Mouse (Mus musculus) liver, postnatal 0 days (tissue): ENCODE measurements around the gene Robo2. TPM values are rescaled to one million over a fixed set of nuclear protein-coding genes. Genes with fewer than 3 reads are reported as not detected.

Source experiments
- ATAC-seq: fragments of 200-750 bp; cut with Nextera tagmentation; 2 replicates; pipeline ENCODE4 v1.8.0; 2017; ENCODE audit warnings: mild to moderate bottlenecking, moderate library complexity
- DNase-seq: peaks from one replicate; pipeline ENCODE4 v3.0.0-alpha.2; 2016
- H3K27ac ChIP-seq: fragments of 300-500 bp; sonication (generic); 2 replicates; pipeline ENCODE4 v1.5.1; 2014; ENCODE audit warnings: antibody characterized with exemption, moderate library complexity, mild to moderate bottlenecking, low read depth
- H3K27me3 ChIP-seq: fragments of 300-500 bp; sonication (generic); 2 replicates; pipeline ENCODE4 v1.6.1; 2014; ENCODE audit warnings: low read length, control low read depth, mixed read lengths; ENCODE audit not compliant: insufficient read depth
- H3K36me3 ChIP-seq: fragments of 300-500 bp; sonication (generic); replicated peaks from 2 replicates; pipeline ENCODE4 v1.6.1; 2014; ENCODE audit warnings: mild to moderate bottlenecking, control low read depth, low read length, moderate library complexity, mixed read lengths; ENCODE audit not compliant: insufficient read depth
- H3K4me1 ChIP-seq: fragments of 300-500 bp; sonication (generic); 2 replicates; pipeline ENCODE4 v1.6.1; 2014; ENCODE audit warnings: antibody characterized with exemption, mild to moderate bottlenecking, control low read depth; ENCODE audit not compliant: insufficient read depth
- H3K4me2 ChIP-seq: fragments of 300-500 bp; sonication (generic); 2 replicates; pipeline ENCODE4 v1.6.1; 2014; ENCODE audit warnings: low read depth, mild to moderate bottlenecking, low read length, moderate library complexity, mixed read lengths
- H3K4me3 ChIP-seq: fragments of 300-500 bp; sonication (generic); 2 replicates; pipeline ENCODE4 v1.5.1; 2014; ENCODE audit warnings: low read depth, low read length
- H3K9ac ChIP-seq: fragments of 300-500 bp; sonication (generic); replicated peaks from 2 replicates; pipeline ENCODE4 v1.6.1; 2014; ENCODE audit warnings: mild to moderate bottlenecking, moderate library complexity
- H3K9me3 ChIP-seq: fragments of 300-500 bp; sonication (generic); 2 replicates; pipeline ENCODE4 v1.6.1; 2016; ENCODE audit warnings: mild to moderate bottlenecking, control low read depth, low read length, mixed read lengths
- CTCF ChIP-seq: sonication (generic); IDR thresholded peaks from 2 replicates; pipeline ENCODE4 v1.5.1; 2016; ENCODE audit warnings: antibody characterized with exemption, low read depth
- EP300 ChIP-seq: IDR thresholded peaks from 2 replicates; pipeline ENCODE4 v1.6.1; 2016; ENCODE audit warnings: antibody characterized with exemption, low read depth, mild to moderate bottlenecking
- WGBS: fragments of 180-500 bp; shearing (Covaris S2); extraction: QIAGEN DNeasy Blood & Tissue Kit; methylation state at CpG from one replicate; pipeline ENCODE4 v1.1.7; 2014; ENCODE audit not compliant: insufficient replicate concordance; 5-methylcytosine and 5-hydroxymethylcytosine counted together
- polyA plus RNA-seq: library from polyadenylated mRNA; unstranded; fragments of >200 nt; fragmentation: Nextera tagmentation; extraction: Ambion mirVana; gene quantifications from 2 replicates; pipeline ENCODE4 v1.2.1, GENCODE M21; 2015

Gene Robo2
- polyA plus RNA-seq, 1 experiment from 2014 or later, result 1.6 TPM

DNA sequence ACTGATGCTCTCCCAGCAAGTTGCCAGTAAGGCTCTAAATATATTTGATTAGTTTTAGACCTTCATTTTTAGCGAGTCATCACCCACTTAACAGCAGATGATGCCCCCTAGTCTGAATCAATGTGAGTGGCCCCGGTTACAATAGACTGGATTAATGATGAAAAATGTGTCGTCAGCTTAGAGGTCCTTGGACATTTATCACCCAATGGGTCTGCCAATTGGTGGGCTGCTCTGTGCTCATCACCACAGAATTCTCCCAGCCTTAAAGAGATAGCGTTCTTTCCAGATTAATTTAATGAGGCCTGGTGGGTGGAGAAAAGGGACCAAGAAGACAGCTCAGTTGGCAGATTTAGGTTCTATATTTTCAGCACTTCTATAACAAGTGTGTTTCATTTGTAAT, 138.6 kb downstream of the Robo2 start:
- no peaks in the 10 kb centered on the region for H3K36me3 ChIP-seq
- H3K9ac ChIP-seq, result no peak overlapping the region
- 71% methylated on average over 4 of the region's 4 CpGs for WGBS
- no peaks in the 10 kb centered on the region for H3K27me3 ChIP-seq
- no peak overlapping the region for H3K4me3 ChIP-seq
- no peak overlapping the region for H3K27ac ChIP-seq
- H3K4me1 ChIP-seq, result no peaks in the 10 kb centered on the region
- DNase-seq, result no peak
- no peak for TF ChIP-seq CTCF
- TF ChIP-seq EP300, result no peak
- no peak for ATAC-seq
- H3K9me3 ChIP-seq, result no peaks in the 10 kb centered on the region
- H3K4me2 ChIP-seq, result no peak overlapping the region

DNA sequence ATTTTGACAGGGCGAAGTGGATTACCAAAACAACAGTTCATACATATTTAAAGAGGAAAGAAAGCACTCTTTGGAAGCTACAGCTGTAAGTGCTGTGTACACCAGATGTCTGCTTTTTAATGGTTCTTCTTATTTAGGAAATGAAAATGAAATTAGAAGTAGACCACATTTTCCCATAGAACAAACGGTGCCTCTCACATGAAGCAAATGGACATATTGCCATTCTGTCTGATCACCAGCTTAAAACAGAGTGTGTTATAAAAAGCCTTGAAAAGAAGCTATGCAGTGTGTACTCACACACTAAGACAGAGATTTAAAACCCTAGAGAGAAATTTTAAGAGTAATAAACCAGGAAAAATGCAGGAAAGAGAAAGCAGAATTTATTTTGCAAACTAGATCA, 153.4 kb downstream of the Robo2 start:
- no peaks in the 10 kb centered on the region for H3K9me3 ChIP-seq
- no peak overlapping the region for H3K4me3 ChIP-seq
- H3K9ac ChIP-seq, result no peak overlapping the region
- H3K36me3 ChIP-seq, result no peaks in the 10 kb centered on the region
- H3K4me2 ChIP-seq, result no peak overlapping the region
- DNase-seq, result no peak
- H3K4me1 ChIP-seq, result no peaks in the 10 kb centered on the region
- H3K27me3 ChIP-seq, result no peaks in the 10 kb centered on the region
- ATAC-seq, result no peak
- WGBS, result 68% methylated on average over 2 of the region's 2 CpGs
- H3K27ac ChIP-seq, result no peak overlapping the region
- no peak for TF ChIP-seq EP300
- TF ChIP-seq CTCF, result no peak

DNA sequence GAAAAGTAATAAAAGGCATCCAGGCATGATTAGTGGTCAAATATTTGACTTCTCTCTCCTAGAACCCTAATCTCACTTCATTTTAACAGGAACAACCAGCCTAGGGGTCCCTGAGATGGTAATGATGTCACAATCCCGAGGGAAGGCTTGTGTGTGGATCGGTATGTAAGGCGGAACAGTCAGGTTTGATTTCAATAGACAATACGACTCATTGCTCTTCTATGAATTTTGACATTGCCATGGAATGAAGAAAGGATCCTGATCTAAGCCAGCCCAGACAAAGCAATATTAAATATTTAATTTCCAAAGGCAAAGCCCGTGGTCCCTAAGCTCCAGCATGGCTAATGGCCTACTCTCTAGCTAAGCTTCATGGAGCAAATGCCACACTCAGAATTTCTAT, 167.2 kb downstream of the Robo2 start:
- no peak for DNase-seq
- Histone ChIP-seq H3K4me3 (no peak overlapping the region), H3K27ac (no peak overlapping the region), H3K4me2 (no peak overlapping the region), H3K36me3 (no peaks in the 10 kb centered on the region), H3K4me1 (no peaks in the 10 kb centered on the region), H3K27me3 (no peaks in the 10 kb centered on the region), H3K9me3 (no peaks in the 10 kb centered on the region), H3K9ac (no peak overlapping the region)
- WGBS, result 83% methylated on average over 5 of the region's 5 CpGs
- TF ChIP-seq EP300 (no peak), CTCF (no peak)
- no peak for ATAC-seq

DNA sequence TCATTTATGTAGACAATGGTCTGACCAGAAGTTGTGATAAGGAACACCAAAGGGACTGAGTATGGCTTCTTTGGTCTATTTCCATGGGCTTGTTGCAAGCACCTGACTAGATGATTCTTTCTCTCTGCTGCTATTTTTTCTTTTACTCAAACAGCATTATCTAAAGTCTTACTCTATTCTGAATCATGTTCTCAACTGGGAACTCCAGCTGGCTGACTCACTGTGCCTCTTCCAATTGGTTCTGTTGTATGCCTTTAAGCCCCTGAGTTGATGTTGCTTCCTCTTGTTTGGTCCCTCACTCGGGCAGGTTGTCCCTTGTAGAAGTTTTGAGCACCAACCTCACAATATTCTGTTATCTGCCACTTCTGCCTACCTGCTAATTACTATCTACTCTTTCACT, 170.1 kb downstream of the Robo2 start:
- TF ChIP-seq EP300 (no peak), CTCF (no peak)
- 64% methylated on average over 1 of the region's 1 CpGs for WGBS
- Histone ChIP-seq H3K27me3 (no peaks in the 10 kb centered on the region), H3K4me3 (no peak overlapping the region), H3K27ac (no peak overlapping the region), H3K36me3 (no peaks in the 10 kb centered on the region), H3K9ac (no peak overlapping the region), H3K4me2 (no peak overlapping the region), H3K9me3 (no peaks in the 10 kb centered on the region), H3K4me1 (no peaks in the 10 kb centered on the region)
- DNase-seq (no peak), ATAC-seq (no peak)

DNA sequence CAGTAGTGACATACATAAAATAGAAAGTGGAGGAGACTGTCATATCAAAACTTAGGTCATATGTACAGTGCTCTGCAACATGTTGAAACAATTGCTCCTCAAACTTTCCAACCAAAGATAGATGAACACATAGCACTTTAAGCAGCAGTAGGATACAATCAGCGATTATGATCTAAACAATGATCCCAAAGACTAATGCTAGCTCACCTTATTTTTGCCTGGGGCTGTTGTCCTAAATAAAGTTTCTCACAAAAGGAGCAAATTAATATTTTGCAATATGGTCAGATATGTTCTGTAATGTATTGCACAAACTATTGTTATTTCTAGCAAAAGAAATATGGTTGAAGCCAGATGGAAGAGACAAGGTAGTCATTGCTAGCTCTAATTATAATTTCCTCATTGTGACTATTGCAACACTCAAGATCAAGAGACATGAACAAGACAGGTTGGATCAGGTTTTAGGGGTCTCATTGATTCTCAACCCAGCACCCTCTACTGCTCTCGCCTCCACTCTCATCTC, 174.2 kb downstream of the Robo2 start:
- ATAC-seq, result no peak
- H3K27me3 ChIP-seq, result no peaks in the 10 kb centered on the region
- H3K9me3 ChIP-seq, result no peaks in the 10 kb centered on the region
- no peak overlapping the region for H3K27ac ChIP-seq
- no peak overlapping the region for H3K4me2 ChIP-seq
- TF ChIP-seq CTCF, result no peak
- no peak for DNase-seq
- no peak overlapping the region for H3K4me3 ChIP-seq
- no peak overlapping the region for H3K9ac ChIP-seq
- no peaks in the 10 kb centered on the region for H3K4me1 ChIP-seq
- 81% methylated on average over 2 of the region's 2 CpGs for WGBS
- no peaks in the 10 kb centered on the region for H3K36me3 ChIP-seq

DNA sequence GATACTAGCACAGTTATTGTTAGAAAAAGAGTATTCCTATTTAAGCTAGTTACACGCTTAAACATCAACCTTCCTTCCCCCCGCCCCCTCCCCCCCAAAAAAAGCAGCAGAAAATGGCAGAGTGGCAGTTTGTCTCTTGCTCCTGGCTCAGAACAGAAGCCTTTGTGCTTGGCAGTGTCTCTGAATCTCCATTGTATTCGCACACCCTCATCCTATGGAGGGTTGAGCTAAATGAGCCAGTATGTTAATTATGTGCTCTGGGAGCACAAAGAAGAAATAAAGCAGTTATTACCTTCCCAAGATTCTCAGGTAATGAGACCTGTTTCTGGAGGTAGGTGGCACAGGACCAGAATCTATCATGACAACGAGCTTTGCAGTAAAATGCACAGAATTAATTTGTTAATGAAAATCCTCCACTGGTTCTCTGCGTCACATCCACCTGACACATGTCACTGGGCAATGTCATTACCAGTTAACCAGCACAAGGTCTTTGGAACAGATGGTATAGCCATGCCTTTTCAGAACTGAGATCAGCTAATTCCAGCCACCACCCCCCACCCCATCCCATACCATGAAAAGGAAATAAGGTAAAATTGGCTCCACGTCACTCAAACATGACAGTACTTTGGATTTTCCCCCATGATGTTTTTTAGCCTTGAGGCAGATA, 177.1 kb downstream of the Robo2 start:
- no peak overlapping the region for H3K9ac ChIP-seq
- TF ChIP-seq EP300 (no peak), CTCF (no peak)
- H3K4me3 ChIP-seq, result no peak overlapping the region
- WGBS, result 71% methylated on average over 6 of the region's 6 CpGs
- no peak for ATAC-seq
- H3K27ac ChIP-seq, result no peak overlapping the region
- no peak overlapping the region for H3K4me2 ChIP-seq
- H3K4me1 ChIP-seq, result no peaks in the 10 kb centered on the region
- H3K36me3 ChIP-seq, result no peaks in the 10 kb centered on the region
- H3K9me3 ChIP-seq, result no peaks in the 10 kb centered on the region
- H3K27me3 ChIP-seq, result no peaks in the 10 kb centered on the region
- no peak for DNase-seq
